Mouse (Mus musculus) MEL (cell line): ENCODE results near the gene Crybb1. TPM values are rescaled to one million over a fixed set of nuclear protein-coding genes. Genes with fewer than 3 reads are reported as not detected.

Source experiments
- DNase-seq: peaks from one replicate; pipeline ENCODE4 v3.0.0; 2011; ENCODE audit warnings: low read depth, low spot score
- H3K27ac ChIP-seq: 2 replicates; pipeline ENCODE4 v1.5.1; 2012; ENCODE audit warnings: low read depth, mild to moderate bottlenecking, control low read depth, low read length, moderate library complexity; ENCODE audit not compliant: control insufficient read depth
- H3K27me3 ChIP-seq, 2 experiments: fragments of 150-350 bp in 1 of 2; sonication (generic) in 1 of 2; 2 replicates each; pipeline ENCODE4 v1.6.1; 2012; ENCODE audit warnings: low read length in 2 of 2, mild to moderate bottlenecking in 2 of 2, improper control_type of control experiment in 1 of 2, moderate library complexity in 1 of 2; ENCODE audit not compliant: insufficient read depth in 2 of 2, control insufficient read depth in 1 of 2
- H3K36me3 ChIP-seq, 2 experiments: 2 replicates each; pipeline ENCODE4 v1.6.1; 2012 to 2014; ENCODE audit warnings: low read length in 2 of 2, improper control_type of control experiment in 1 of 2, inconsistent platforms in 1 of 2, mild to moderate bottlenecking in 1 of 2; ENCODE audit not compliant: insufficient read depth in 2 of 2, control insufficient read depth in 1 of 2
- H3K4me1 ChIP-seq, 2 experiments: fragments of 150-350 bp in 1 of 2; sonication (generic) in 1 of 2; 2 replicates each; pipeline ENCODE4 v1.6.1; 2012; ENCODE audit warnings: low read length in 2 of 2, improper control_type of control experiment in 1 of 2, mild to moderate bottlenecking in 1 of 2; ENCODE audit not compliant: insufficient read depth in 2 of 2, control insufficient read depth in 1 of 2
- H3K4me3 ChIP-seq, 2 experiments: fragments of 150-350 bp in 1 of 2; sonication (generic) in 1 of 2; 2 replicates each; pipeline ENCODE4 v1.5.1; 2012; ENCODE audit warnings: low read depth in 2 of 2, low read length in 2 of 2, mild to moderate bottlenecking in 2 of 2, moderate library complexity in 2 of 2, control low read depth in 1 of 2, improper control_type of control experiment in 1 of 2; ENCODE audit not compliant: control insufficient read depth in 1 of 2, insufficient read depth in 1 of 2
- H3K79me2 ChIP-seq: 2 replicates; pipeline ENCODE4 v1.6.1; 2012; ENCODE audit warnings: mild to moderate bottlenecking, low read length, moderate library complexity; ENCODE audit not compliant: control insufficient read depth, poor library complexity, insufficient read depth
- H3K9ac ChIP-seq: 2 replicates; pipeline ENCODE4 v1.6.1; 2012; ENCODE audit warnings: low read depth, mild to moderate bottlenecking, control low read depth, low read length, moderate library complexity; ENCODE audit not compliant: control insufficient read depth, poor library complexity, severe bottlenecking
- H3K9me3 ChIP-seq: fragments of 150-350 bp; sonication (generic); replicated peaks from 2 replicates; pipeline ENCODE4 v1.6.1; 2012; ENCODE audit warnings: mild to moderate bottlenecking, low read length, improper control_type of control experiment, moderate library complexity; ENCODE audit not compliant: insufficient read depth
- CHD2 ChIP-seq: IDR thresholded peaks from 2 replicates; pipeline ENCODE4 v1.6.1; 2011; ENCODE audit warnings: low read length, improper control_type of control experiment
- CTCF ChIP-seq, 3 experiments: IDR thresholded peaks in 2 of 3; conservative IDR thresholded peaks in 1 of 3; 2 replicates each; pipeline ENCODE4 v1.5.1; 2011 to 2012; ENCODE audit warnings: low read length in 3 of 3, low read depth in 2 of 3, mild to moderate bottlenecking in 2 of 3, improper control_type of control experiment in 1 of 3, inconsistent platforms in 1 of 3, mixed read lengths in 1 of 3, moderate library complexity in 1 of 3; ENCODE audit not compliant: control insufficient read depth in 1 of 3, insufficient read depth in 1 of 3, poor library complexity in 1 of 3, severe bottlenecking in 1 of 3
- ELF1 ChIP-seq: IDR thresholded peaks from 2 replicates; pipeline ENCODE4 v1.6.1; 2014; ENCODE audit warnings: low read depth, mild to moderate bottlenecking, inconsistent platforms, low read length, improper control_type of control experiment, moderate library complexity
- GABPA ChIP-seq: IDR thresholded peaks from 2 replicates; pipeline ENCODE4 v1.6.1; 2012; ENCODE audit warnings: low read depth, mild to moderate bottlenecking, inconsistent platforms, low read length, improper control_type of control experiment, moderate library complexity
- HCFC1 ChIP-seq: IDR thresholded peaks from 2 replicates; pipeline ENCODE4 v1.6.1; 2012; ENCODE audit warnings: low read depth, mild to moderate bottlenecking, inconsistent platforms, low read length, improper control_type of control experiment, moderate library complexity
- JUND ChIP-seq: IDR thresholded peaks from 2 replicates; pipeline ENCODE4 v1.6.1; 2011; ENCODE audit warnings: low read depth, mild to moderate bottlenecking, improper control_type of control experiment, low read length
- KAT2A ChIP-seq: conservative IDR thresholded peaks from 2 replicates; pipeline ENCODE4 v1.6.1; 2012; ENCODE audit warnings: low read depth, low read length, improper control_type of control experiment, inconsistent platforms
- MAX ChIP-seq: IDR thresholded peaks from 2 replicates; pipeline ENCODE4 v1.6.1; 2011; ENCODE audit warnings: low read length, improper control_type of control experiment
- MAZ ChIP-seq: IDR thresholded peaks from 2 replicates; pipeline ENCODE4 v1.6.1; 2012; ENCODE audit warnings: low read depth, mild to moderate bottlenecking, inconsistent platforms, low read length, improper control_type of control experiment
- MYC ChIP-seq: IDR thresholded peaks from 2 replicates; pipeline ENCODE4 v1.6.1; 2011; ENCODE audit warnings: low read depth, mild to moderate bottlenecking, low read length, improper control_type of control experiment, moderate library complexity
- NELFE ChIP-seq: IDR thresholded peaks from 2 replicates; pipeline ENCODE4 v1.6.1; 2011; ENCODE audit warnings: low read depth, low read length, improper control_type of control experiment
- POLR2A ChIP-seq, 2 experiments: IDR thresholded peaks; 2 replicates each; pipeline ENCODE4 v1.6.1; 2011 to 2012; ENCODE audit warnings: low read length in 2 of 2, mild to moderate bottlenecking in 2 of 2, control low read depth in 1 of 2, improper control_type of control experiment in 1 of 2, low read depth in 1 of 2, moderate library complexity in 1 of 2; ENCODE audit not compliant: control insufficient read depth in 1 of 2, insufficient read depth in 1 of 2, poor library complexity in 1 of 2
- RCOR1 ChIP-seq: IDR thresholded peaks from 2 replicates; pipeline ENCODE4 v1.6.1; 2012; ENCODE audit warnings: low read depth, mild to moderate bottlenecking, inconsistent platforms, low read length, improper control_type of control experiment
- SIN3A ChIP-seq: IDR thresholded peaks from 2 replicates; pipeline ENCODE4 v1.6.1; 2012; ENCODE audit warnings: low read length, improper control_type of control experiment, inconsistent platforms
- SMC3 ChIP-seq: IDR thresholded peaks from 2 replicates; pipeline ENCODE4 v1.6.1; 2011; ENCODE audit warnings: low read depth, low read length, improper control_type of control experiment
- TAL1 ChIP-seq: IDR thresholded peaks from 2 replicates; pipeline ENCODE4 v1.6.1; 2012; ENCODE audit warnings: mild to moderate bottlenecking, inconsistent platforms, low read length, moderate library complexity, mixed read lengths
- TBP ChIP-seq: IDR thresholded peaks from 2 replicates; pipeline ENCODE4 v1.8.0; 2011; ENCODE audit warnings: low read depth, low read length, improper control_type of control experiment
- UBTF ChIP-seq: IDR thresholded peaks from 2 replicates; pipeline ENCODE4 v1.6.1; 2012; ENCODE audit warnings: low read depth, mild to moderate bottlenecking, inconsistent platforms, low read length, improper control_type of control experiment, moderate library complexity, borderline replicate concordance; ENCODE audit not compliant: insufficient read depth
- USF1 ChIP-seq: IDR thresholded peaks from 2 replicates; pipeline ENCODE4 v1.6.1; 2014; ENCODE audit warnings: low read depth, mild to moderate bottlenecking, inconsistent platforms, low read length, improper control_type of control experiment, moderate library complexity
- USF2 ChIP-seq, 2 experiments: IDR thresholded peaks; 2 replicates each; pipeline ENCODE4 v1.6.1; 2011 to 2012; ENCODE audit warnings: improper control_type of control experiment in 2 of 2, low read length in 2 of 2, borderline replicate concordance in 1 of 2, inconsistent platforms in 1 of 2, low read depth in 1 of 2, mild to moderate bottlenecking in 1 of 2; ENCODE audit not compliant: insufficient read depth in 1 of 2
- ZC3H11A ChIP-seq: IDR thresholded peaks from 2 replicates; pipeline ENCODE4 v1.6.1; 2012; ENCODE audit warnings: low read depth, mild to moderate bottlenecking, inconsistent platforms, low read length, improper control_type of control experiment
- ZNF384 ChIP-seq: IDR thresholded peaks from 2 replicates; pipeline ENCODE4 v1.6.1; 2012; ENCODE audit warnings: low read depth, mild to moderate bottlenecking, inconsistent platforms, low read length, improper control_type of control experiment
- polyA plus RNA-seq, 2 experiments: library from polyadenylated mRNA; stranded (reverse) in 1 of 2; unstranded in 1 of 2; fragments of >175 nt in 1 of 2; fragments of >200 nt in 1 of 2; gene quantifications; 2 replicates each; pipeline versions ENCODE4 v1.2.1 to v1.2.4; 2012; ENCODE audit warnings: low replicate concordance in 2 of 2, low read depth in 1 of 2; ENCODE audit not compliant: insufficient read length in 2 of 2, insufficient read depth in 1 of 2, missing spikeins in 1 of 2
- total RNA-seq: library from RNA; depleted of rRNA; stranded (reverse); fragments of 300-350 nt; gene quantifications from 2 replicates; pipeline ENCODE4 v1.2.3, GENCODE M21; 2012; rRNA removed

The Crybb1 gene
- total RNA-seq (0.27 TPM in 1 of 2 replicates, not detected in the other), polyA plus RNA-seq (under 1 TPM in 1 of 2 experiments, not detected in 1; 0.24 TPM)

- no peaks in the 10 kb centered on the region for H3K79me2 ChIP-seq
- no peaks in the 10 kb centered on the region for H3K9me3 ChIP-seq
- H3K4me1 ChIP-seq: peaks cover 8 to 36% of the 10 kb centered on the region in 2 experiments
- no peak within 1 kb of the TSS for H3K9ac ChIP-seq
- H3K27me3 ChIP-seq: no peaks in the 10 kb centered on the region
- H3K4me3 ChIP-seq: no peak within 1 kb of the TSS
- H3K27ac ChIP-seq: no peak within 1 kb of the TSS; the same call in 1 of the 2 replicates
- no peak for TF ChIP-seq ZC3H11A
- TF ChIP-seq MAX: no peak
- no peak for TF ChIP-seq CTCF (IDR thresholded peaks at IDR 0.05 in 2 of 3, conservative IDR thresholded peaks at IDR 0.05 in 1 of 3; ENCODE audit: control insufficient read depth in 1 of 3, insufficient read depth in 1 of 3, low read depth in 2 of 3, low read length in 3 of 3, poor library complexity in 1 of 3, severe bottlenecking in 1 of 3)
- no peak for TF ChIP-seq CHD2
- no peak for TF ChIP-seq SIN3A
- no peak for TF ChIP-seq GABPA
- TF ChIP-seq HCFC1: no peak
- TF ChIP-seq ELF1: no peak
- TF ChIP-seq JUND: no peak
- TF ChIP-seq USF2 (IDR thresholded peaks at IDR 0.05; ENCODE audit: borderline replicate concordance in 1 of 2, insufficient read depth in 1 of 2, low read depth in 1 of 2, low read length in 2 of 2): no peak
- no peak for TF ChIP-seq ZNF384
- no peak for TF ChIP-seq SMC3
- no peak for TF ChIP-seq MYC
- no peak for TF ChIP-seq NELFE
- no peak for TF ChIP-seq TBP
- TF ChIP-seq, all 39 proteins: peak for 0
- no peak for DNase-seq
- peaks cover 0 to 12% of the 10 kb centered on the region in 2 experiments; a peak in 2 of 4 replicates for H3K36me3 ChIP-seq
Measured at GRCm38 (mm10) chr5:112255426-112255825, at the start of gene Crybb1. Gene Crybb1 (plus strand): TSS chr5:112255815.

- Histone ChIP-seq H3K9me3 (no peaks in the 10 kb centered on the region), H3K4me3 (no peak overlapping the region), H3K9ac (no peak overlapping the region), H3K36me3 (no peaks in the 10 kb centered on the region), H3K27ac (no peak overlapping the region), H3K27me3 (no peaks in the 10 kb centered on the region), H3K79me2 (no peaks in the 10 kb centered on the region), H3K4me1 (no peaks in the 10 kb centered on the region)
- TF ChIP-seq MAZ: no peak
- TF ChIP-seq TAL1: no peak
- TF ChIP-seq SMC3: no peak
- no peak for TF ChIP-seq USF1
- TF ChIP-seq POLR2A (IDR thresholded peaks at IDR 0.05; ENCODE audit: control insufficient read depth in 1 of 2, insufficient read depth in 1 of 2, low read depth in 1 of 2, low read length in 2 of 2, poor library complexity in 1 of 2): no peak
- TF ChIP-seq RCOR1: no peak
- no peak for TF ChIP-seq NELFE
- no peak for TF ChIP-seq UBTF
- no peak for TF ChIP-seq CHD2
- TF ChIP-seq SIN3A: no peak
- TF ChIP-seq GABPA: no peak
- TF ChIP-seq KAT2A: no peak
- no peak for DNase-seq
Measured at GRCm38 (mm10) chr5:112206543-112207255, 48.9 kb upstream of the Crybb1 start.
